Mouse (Mus musculus) Patski (cell line): ENCODE measurements around the gene Arfip1. TPM values are rescaled to one million over a fixed set of nuclear protein-coding genes. Genes with fewer than 3 reads are reported as not detected.
"Not testable (repeated sequence)": the region's sequence is repeated elsewhere in the genome, so short reads cannot be mapped to it uniquely, and the experiment has no call there.

Experiments
- ATAC-seq: fragments of 100-300 bp; one replicate; pipeline ENCODE4 v1.8.0; 2021
- CTCF ChIA-PET: fragments of 350-600 bp; sonication (Branson Sonifier 250); formaldehyde crosslinking; loops from one replicate; lab custom pipeline; 2022; ENCODE audit warnings: inconsistent platforms; lab: Charles Lee
- POLR2A ChIA-PET: fragments of 350-600 bp; sonication (Branson Sonifier 250); formaldehyde crosslinking; loops from one replicate; lab custom pipeline; 2022; ENCODE audit warnings: antibody characterized with exemption, inconsistent platforms; lab: Charles Lee
- DNase-seq: peaks from one replicate; pipeline ENCODE4 v3.0.0-alpha.2; 2011; ENCODE audit warnings: low read depth, low spot score
- H3K27me3 ChIP-seq: fragments of 371-371 bp; one replicate; pipeline ENCODE4 v1.5.1; 2021
- CTCF ChIP-seq: fragments of 100-300 bp; IDR thresholded peaks from one replicate; pipeline ENCODE4 v1.5.1; 2021
- in situ Hi-C: fragments of 300-500 bp; cut with MboI; formaldehyde crosslinking; loops from 3 replicates; pipeline ENCODE4 v1.11.1; 2018; ENCODE audit warnings: low pct_unique_long_range_greater_than_20kb, mixed read lengths
- polyA plus RNA-seq: library from polyadenylated mRNA; unstranded; gene quantifications from one replicate; pipeline ENCODE4 v1.2.3, GENCODE M21; 2021

The Arfip1 gene
- polyA plus RNA-seq, 1 experiment from 2014 or later, result 107 TPM

GRCm38 (mm10) chr3:84582913-84583276 lies 470 bp upstream of the Arfip1 start:
- POLR2A ChIA-PET, result interaction anchor here (0.9 to 1.1 kb wide), 4 partner anchors 12 to 58 kb away, joined by 3 read pairs; no protein-coding TSS in a partner anchor

DNA sequence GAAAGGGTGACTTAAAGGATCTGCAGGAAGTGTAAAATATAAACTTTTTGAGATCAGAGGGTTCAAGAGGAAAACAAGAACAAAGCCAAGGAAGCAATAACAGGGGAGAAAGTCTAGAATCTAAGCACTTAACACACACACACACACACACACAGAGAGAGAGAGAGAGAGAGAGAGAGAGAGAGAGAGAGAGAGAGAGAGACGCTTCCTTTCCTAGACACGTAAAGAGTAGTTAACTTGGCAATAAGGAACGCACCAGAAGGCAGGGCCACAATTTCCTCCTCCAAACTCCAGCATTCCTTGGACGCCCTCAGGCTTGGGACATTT lies 766 bp downstream of the Arfip1 start:
- CTCF ChIA-PET, result interaction anchor here (2.6 kb wide), 1 partner anchor 236 kb away, joined by 8 read pairs; no protein-coding TSS in a partner anchor
- POLR2A ChIA-PET, result interaction anchor here (1.9 kb wide), 1 partner anchor 31 kb away, joined by 8 read pairs; no protein-coding TSS in a partner anchor
- TF ChIP-seq CTCF, result no peak
- DNase-seq (no peak), ATAC-seq (no peak)
- in situ Hi-C loops, result no loop called here
- no peaks in the 10 kb centered on the region for H3K27me3 ChIP-seq

More at GRCm38 (mm10) chr3:84582913-84583276, 470 bp upstream of the Arfip1 start:
- ATAC-seq (peak; percentile 18), DNase-seq (no peak)
- TF ChIP-seq CTCF, result no peak
- in situ Hi-C loops, result no loop called here
- CTCF ChIA-PET, result interaction anchor here (0.8 to 2.1 kb wide), 7 partner anchors 9 to 41 kb away, joined by 3 to 8 read pairs (median 5); partner anchors contain the start of gene Tigd4
- no peaks in the 10 kb centered on the region for H3K27me3 ChIP-seq

GRCm38 (mm10) chr3:84580716-84581115 lies 1.7 kb downstream of the Arfip1 start:
- ChIA-PET CTCF (interaction anchor here (0.7 to 2.6 kb wide), 7 partner anchors 8 to 268 kb away, joined by 3 to 8 read pairs (median 3); no protein-coding TSS in a partner anchor), POLR2A (interaction anchor here (0.5 to 1.9 kb wide), 4 partner anchors 10 to 168 kb away, joined by 3 to 8 read pairs (median 4); no protein-coding TSS in a partner anchor)
- ATAC-seq (no peak), DNase-seq (no peak)
- in situ Hi-C loops, result no loop called here
- H3K27me3 ChIP-seq, result no peaks in the 10 kb centered on the region
- TF ChIP-seq CTCF, result no peak

GRCm38 (mm10) chr3:84570501-84570900 lies 11.9 kb downstream of the Arfip1 start:
- POLR2A ChIA-PET, result no interaction called here
- in situ Hi-C loops, result no loop called here
- CTCF ChIA-PET, result interaction anchor here (0.5 to 1.8 kb wide), 8 partner anchors 9 to 1254 kb away, joined by 3 to 7 read pairs (median 3); no protein-coding TSS in a partner anchor

DNA sequence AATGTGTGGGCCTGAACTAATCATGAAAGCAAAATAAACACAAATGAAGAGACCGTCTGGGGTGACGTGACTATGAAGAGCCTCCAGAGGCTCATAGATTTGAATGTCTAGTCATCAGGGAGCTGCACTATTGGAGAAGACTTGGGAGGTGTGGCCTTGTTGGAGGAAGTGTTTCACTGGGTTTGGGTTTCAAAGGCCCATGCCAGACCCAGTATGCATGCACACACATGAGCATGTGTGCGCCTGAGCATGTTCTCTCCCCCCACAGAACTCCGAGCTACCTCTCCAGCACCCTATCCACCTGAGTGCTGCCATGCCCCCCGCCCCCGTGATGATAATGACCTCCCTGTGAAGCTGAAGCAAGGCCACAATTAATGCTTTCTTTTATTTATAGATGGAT lies 12.8 kb downstream of the Arfip1 start:
- H3K27me3 ChIP-seq, result no peaks in the 10 kb centered on the region
- ChIA-PET POLR2A (interaction anchor here (0.6 kb wide), 2 partner anchors 34 to 54 kb away, joined by 3 to 4 read pairs; no protein-coding TSS in a partner anchor), CTCF (interaction anchor here (0.8 to 1.8 kb wide), 7 partner anchors 8 to 31 kb away, joined by 3 to 7 read pairs (median 3); no protein-coding TSS in a partner anchor)
- no peak for TF ChIP-seq CTCF
- in situ Hi-C loops, result no loop called here
- ATAC-seq (no peak), DNase-seq (no peak)

More at GRCm38 (mm10) chr3:84570501-84570900, 11.9 kb downstream of the Arfip1 start:
- TF ChIP-seq CTCF, result no peak
- no peak for ATAC-seq
- no peak for DNase-seq
- H3K27me3 ChIP-seq, result no peaks in the 10 kb centered on the region

DNA sequence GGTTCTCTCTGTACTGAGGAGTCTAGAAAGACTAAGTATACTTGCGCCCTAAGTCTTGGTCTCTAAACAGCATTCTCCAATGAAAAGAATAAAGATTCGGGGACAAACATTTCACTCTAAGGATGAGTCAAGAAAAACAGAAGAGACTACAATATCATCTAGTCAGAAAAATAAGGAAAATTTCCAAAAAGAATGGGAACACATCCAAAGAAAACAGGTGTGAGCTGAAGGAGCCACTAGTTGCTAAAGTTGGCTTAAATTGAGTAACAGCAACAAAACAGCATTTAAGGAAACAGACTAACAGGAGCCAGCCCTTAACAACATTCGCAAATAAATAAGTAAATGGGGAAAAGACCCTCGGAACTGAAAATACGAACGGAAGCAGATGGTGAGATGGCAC lies 13.9 kb downstream of the Arfip1 start:
- ATAC-seq, result no peak
- ChIA-PET CTCF (interaction anchor here (1.8 kb wide), 1 partner anchor 13 kb away, joined by 5 read pairs; no protein-coding TSS in a partner anchor), POLR2A (no interaction called here)
- no peak for TF ChIP-seq CTCF
- in situ Hi-C loops, result no loop called here
- no peak for DNase-seq
- H3K27me3 ChIP-seq, result no peaks in the 10 kb centered on the region

DNA sequence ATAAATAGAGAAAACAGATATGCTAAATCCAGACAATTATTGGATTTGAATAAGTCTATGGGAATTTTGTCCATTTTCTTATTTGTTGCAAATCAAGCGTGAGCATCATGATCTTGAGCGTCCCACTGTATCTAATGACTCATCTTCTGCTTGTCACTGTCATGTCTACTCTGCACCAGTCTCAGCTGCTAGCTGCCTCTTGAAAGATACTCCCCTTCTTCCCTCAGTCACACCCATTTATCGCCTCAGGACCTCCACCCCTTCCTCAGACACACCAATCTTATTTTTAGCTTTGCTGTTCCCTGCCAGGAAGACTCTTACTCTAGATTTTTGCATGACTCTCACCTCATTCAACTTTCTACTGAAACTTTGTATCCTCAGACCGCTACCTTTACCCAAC lies 19.0 kb downstream of the Arfip1 start:
- DNase-seq (no peak), ATAC-seq (no peak)
- no peak for TF ChIP-seq CTCF
- in situ Hi-C loops, result no loop called here
- ChIA-PET CTCF (interaction anchor here (1.5 kb wide), 1 partner anchor 14 kb away, joined by 5 read pairs; no protein-coding TSS in a partner anchor), POLR2A (interaction anchor here (0.5 kb wide), 1 partner anchor 249 kb away, joined by 3 read pairs; no protein-coding TSS in a partner anchor)
- no peaks in the 10 kb centered on the region for H3K27me3 ChIP-seq

DNA sequence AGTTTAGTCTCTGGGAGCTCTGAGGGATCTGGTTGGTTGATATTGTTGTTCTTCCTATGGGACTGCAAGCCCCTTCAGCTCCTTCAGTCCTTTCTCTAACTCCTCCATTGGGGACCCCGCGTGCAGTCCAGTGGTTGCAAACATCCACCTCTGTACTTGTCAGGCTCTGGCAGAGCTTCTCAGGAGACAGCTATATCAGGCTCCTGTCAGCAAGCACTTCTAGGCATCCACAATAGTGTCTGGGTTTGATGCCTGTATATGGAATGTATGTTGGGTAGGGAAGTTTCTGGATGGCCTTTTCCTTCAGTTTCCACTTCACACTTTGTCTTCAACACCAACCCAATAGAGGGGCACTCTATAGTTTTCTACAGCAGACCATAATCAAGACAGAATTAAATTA lies 19.5 kb downstream of the Arfip1 start:
- H3K27me3 ChIP-seq, ATAC-seq, in situ Hi-C loops, DNase-seq: not testable (repeated sequence)
- POLR2A ChIA-PET, result interaction anchor here (0.5 kb wide), 1 partner anchor 248 kb away, joined by 3 read pairs; no protein-coding TSS in a partner anchor
- CTCF ChIA-PET, result interaction anchor here (1.5 kb wide), 1 partner anchor 14 kb away, joined by 5 read pairs; no protein-coding TSS in a partner anchor

DNA sequence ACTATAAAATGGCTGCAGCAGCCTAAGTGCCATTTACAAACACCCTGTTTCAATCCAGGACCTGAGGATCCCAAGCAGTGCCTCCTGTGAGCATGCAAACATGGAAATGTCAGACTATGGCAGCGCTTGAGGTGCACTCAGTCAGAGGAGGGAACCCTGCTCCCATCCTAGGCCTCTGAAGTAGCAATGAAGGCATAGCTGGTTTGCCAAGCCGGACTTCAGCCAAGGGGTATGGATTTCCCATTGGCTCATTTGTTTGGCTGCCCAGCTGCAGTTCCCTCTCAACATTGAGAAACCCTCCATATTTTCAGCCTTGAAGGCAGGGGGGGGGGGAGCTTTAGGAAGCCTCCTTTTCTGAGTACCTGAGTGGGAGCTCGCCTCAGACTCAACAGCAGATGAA lies 24.1 kb downstream of the Arfip1 start:
- in situ Hi-C loops, result no loop called here
- no peak for DNase-seq
- no peak for TF ChIP-seq CTCF
- ATAC-seq, result no peak
- no peaks in the 10 kb centered on the region for H3K27me3 ChIP-seq
- CTCF ChIA-PET, result interaction anchor here (1.4 to 2.5 kb wide), 3 partner anchors 12 to 35 kb away, joined by 3 to 7 read pairs (median 7); no protein-coding TSS in a partner anchor
- POLR2A ChIA-PET, result no interaction called here

GRCm38 (mm10) chr3:84555780-84556179 lies 26.6 kb downstream of the Arfip1 start:
- POLR2A ChIA-PET, result interaction anchor here (0.6 to 1.5 kb wide), 2 partner anchors 12 to 248 kb away, joined by 3 to 5 read pairs; no protein-coding TSS in a partner anchor
- no peak for TF ChIP-seq CTCF
- ATAC-seq (no peak), DNase-seq (no peak)
- CTCF ChIA-PET, result interaction anchor here (0.9 to 4.6 kb wide), 8 partner anchors 10 to 80 kb away, joined by 3 to 26 read pairs (median 4); no protein-coding TSS in a partner anchor
- in situ Hi-C loops, result no loop called here
- no peaks in the 10 kb centered on the region for H3K27me3 ChIP-seq

GRCm38 (mm10) chr3:84547177-84547576 lies 35.2 kb downstream of the Arfip1 start:
- no peak for TF ChIP-seq CTCF
- CTCF ChIA-PET, result no interaction called here
- in situ Hi-C loops, result no loop called here
- ATAC-seq, result no peak
- no peaks in the 10 kb centered on the region for H3K27me3 ChIP-seq
- DNase-seq, result no peak
- POLR2A ChIA-PET, result no interaction called here
